Mouse (Mus musculus) forebrain, embryonic 12.5 days (tissue): ENCODE results near the gene Sfrp5. TPM values are rescaled to one million over a fixed set of nuclear protein-coding genes. Genes with fewer than 3 reads are reported as not detected.
A peak's percentile ranks its signal among the peaks of the same experiment; 100 is the strongest.

Experiments
- ATAC-seq: fragments of 200-750 bp; cut with Nextera tagmentation; 2 replicates; pipeline ENCODE4 v1.8.0; 2017; ENCODE audit warnings: moderate TSS enrichment; ENCODE audit not compliant: low FRiP score
- H3K27ac ChIP-seq: fragments of 300-500 bp; sonication (generic); 2 replicates; pipeline ENCODE4 v1.5.1; 2016; ENCODE audit warnings: mild to moderate bottlenecking
- H3K27me3 ChIP-seq: fragments of 300-500 bp; sonication (generic); 2 replicates; pipeline ENCODE4 v1.6.1; 2016; ENCODE audit warnings: mild to moderate bottlenecking
- H3K36me3 ChIP-seq: fragments of 300-500 bp; sonication (generic); replicated peaks from 2 replicates; pipeline ENCODE4 v1.6.1; 2016; ENCODE audit warnings: mild to moderate bottlenecking
- H3K4me1 ChIP-seq: fragments of 300-500 bp; sonication (generic); 2 replicates; pipeline ENCODE4 v1.6.1; 2016
- H3K4me2 ChIP-seq: fragments of 300-500 bp; sonication (generic); 2 replicates; pipeline ENCODE4 v1.6.1; 2016; ENCODE audit warnings: mild to moderate bottlenecking, moderate library complexity
- H3K4me3 ChIP-seq: fragments of 300-500 bp; sonication (generic); replicated peaks from 2 replicates; pipeline ENCODE4 v1.5.1; 2016; ENCODE audit warnings: mild to moderate bottlenecking
- H3K9ac ChIP-seq: fragments of 300-500 bp; sonication (generic); 2 replicates; pipeline ENCODE4 v1.6.1; 2016; ENCODE audit warnings: mild to moderate bottlenecking
- H3K9me3 ChIP-seq: fragments of 300-500 bp; sonication (generic); 2 replicates; pipeline ENCODE4 v1.6.1; 2016
- WGBS: fragments of 180-500 bp; shearing (Covaris S2); methylation state at CpG from one replicate; pipeline ENCODE4 v1.1.7; 2016; 5-methylcytosine and 5-hydroxymethylcytosine counted together
- polyA plus RNA-seq: library from polyadenylated mRNA; unstranded; fragments of >200 nt; fragmentation: Nextera tagmentation; extraction: Ambion mirVana; gene quantifications from 2 replicates; pipeline ENCODE4 v1.2.1, GENCODE M21; 2016

Sfrp5 gene
- polyA plus RNA-seq = 0.13 and 0.17 TPM in 2 replicates

- under 1% methylated on average over 58 of the region's 60 CpGs for WGBS
- Histone ChIP-seq H3K4me2 (peak within 1 kb of the TSS; percentile 46), H3K27me3 (peaks cover 68% of the 10 kb centered on the region), H3K36me3 (no peaks in the 10 kb centered on the region), H3K9ac (no peak within 1 kb of the TSS), H3K27ac (no peak within 1 kb of the TSS), H3K4me1 (peaks cover 8% of the 10 kb centered on the region), H3K4me3 (peak within 1 kb of the TSS; percentile 26), H3K9me3 (no peaks in the 10 kb centered on the region)
- peak; percentile 51; the same call in 1 of the 2 replicates for ATAC-seq
These were observed at the start of gene Sfrp5 for GRCm38 (mm10) chr19:42201696-42202381. Gene Sfrp5, minus strand, starts transcription at chr19:42202252.

DNA sequence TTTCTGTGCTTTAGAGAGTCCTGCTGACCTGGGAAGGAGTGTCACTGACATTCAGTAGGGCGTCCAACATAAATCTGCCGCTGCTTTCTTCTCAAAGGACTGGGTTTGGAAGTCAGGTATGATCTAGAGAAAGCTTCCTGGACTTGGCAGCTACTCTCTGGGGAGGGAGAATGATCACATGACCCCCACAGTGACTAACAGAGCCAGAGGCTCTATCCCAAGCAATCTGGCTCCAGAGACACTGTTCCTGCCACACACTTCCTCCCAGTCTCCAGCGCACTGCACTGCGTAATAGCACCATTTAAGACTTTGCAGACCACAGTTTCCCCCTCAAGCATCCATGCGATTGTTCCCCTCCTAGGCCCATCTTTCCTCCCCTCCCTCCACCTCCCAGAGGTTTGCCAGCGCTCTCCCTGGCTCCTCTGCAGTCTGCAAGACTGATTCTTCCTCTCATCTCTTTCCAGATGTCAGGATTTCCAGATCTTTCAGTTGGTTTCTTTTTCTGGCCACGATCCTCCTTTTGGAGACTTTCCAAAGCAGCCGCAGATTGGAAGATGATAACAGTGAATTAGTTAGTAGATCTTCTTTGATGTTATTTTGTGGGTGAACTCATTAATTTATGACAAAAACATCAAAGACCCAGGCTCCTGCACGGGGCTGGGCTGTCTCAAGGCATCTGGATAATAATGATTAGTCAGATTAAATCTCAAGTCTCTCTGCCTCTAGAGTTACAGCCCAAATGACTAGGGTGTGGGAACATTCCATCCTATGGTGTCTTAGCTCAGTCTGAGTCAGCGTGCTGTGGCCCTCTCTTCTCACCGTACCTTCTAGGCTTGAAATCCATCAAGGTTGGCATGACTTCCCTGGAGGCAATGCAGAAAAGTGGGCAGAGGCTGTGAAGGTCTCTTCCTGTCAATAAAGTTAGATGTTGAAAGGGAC lies 48.2 kb upstream of the Sfrp5 start:
- WGBS = 70% methylated on average over 11 of the region's 11 CpGs
- Histone ChIP-seq H3K36me3 (no peaks in the 10 kb centered on the region), H3K9me3 (no peaks in the 10 kb centered on the region), H3K4me3 (no peak overlapping the region), H3K27me3 (peaks cover 26% of the 10 kb centered on the region), H3K9ac (no peak overlapping the region), H3K4me2 (no peak overlapping the region), H3K27ac (no peak overlapping the region), H3K4me1 (peaks cover 3% of the 10 kb centered on the region)
- ATAC-seq = no peak

DNA sequence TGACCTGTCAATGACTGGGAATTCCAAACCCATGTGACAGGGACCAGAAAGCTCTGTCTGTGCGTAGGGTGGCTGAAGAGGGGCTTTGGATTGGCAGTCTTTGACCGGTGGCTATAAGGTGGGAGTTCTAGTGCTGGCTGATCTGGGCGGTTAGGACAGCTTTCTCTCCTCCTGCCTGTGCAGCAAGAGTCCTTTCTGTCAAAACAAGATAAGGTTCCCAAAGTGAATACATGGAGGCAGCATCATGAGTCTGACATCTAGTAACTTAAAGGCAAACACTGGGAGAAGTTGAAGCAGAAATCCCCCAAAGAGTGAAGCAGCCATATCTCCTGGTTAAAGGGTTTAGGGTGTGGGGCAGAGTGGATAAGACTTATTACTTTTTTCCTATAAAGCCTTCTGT lies 45.5 kb upstream of the Sfrp5 start, which contains the start of gene Golga7b:
Gene Golga7b, plus strand, starts transcription at position 56 of the 400 bp plus-strand sequence.
- 82% methylated on average over 3 of the region's 3 CpGs for WGBS
- Histone ChIP-seq H3K4me3 (no peak within 1 kb of the TSS), H3K4me2 (no peak within 1 kb of the TSS), H3K27me3 (0 out of 2 replicates have a peak, but pooled peaks cover 6% of the 10 kb centered on the region), H3K4me1 (no peaks in the 10 kb centered on the region), H3K27ac (no peak within 1 kb of the TSS), H3K36me3 (no peaks in the 10 kb centered on the region), H3K9me3 (no peaks in the 10 kb centered on the region), H3K9ac (no peak within 1 kb of the TSS)
- ATAC-seq = no peak

DNA sequence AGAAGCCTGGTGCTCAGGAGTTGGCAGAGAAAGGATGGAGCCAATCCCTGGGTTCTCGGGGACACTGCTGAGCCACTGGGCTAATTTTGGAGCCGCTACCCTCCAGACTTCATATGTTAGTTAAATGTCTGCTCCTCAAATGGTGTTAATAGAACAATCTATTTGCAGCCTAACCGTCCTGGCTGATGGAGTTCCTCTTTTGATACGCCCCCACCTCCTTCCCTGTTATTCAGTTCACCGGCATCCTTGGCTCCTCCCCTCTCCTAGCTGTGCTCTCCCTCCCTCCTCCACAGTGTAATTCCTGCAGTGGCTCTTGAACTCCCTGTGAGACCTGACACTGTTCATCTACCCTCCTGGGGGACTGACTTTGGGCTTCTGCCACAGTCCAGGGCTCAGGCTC lies 44.6 kb upstream of the Sfrp5 start:
- H3K9me3 ChIP-seq = no peaks in the 10 kb centered on the region
- H3K36me3 ChIP-seq = no peaks in the 10 kb centered on the region
- ATAC-seq = no peak
- H3K4me1 ChIP-seq = no peaks in the 10 kb centered on the region
- no peak overlapping the region for H3K4me3 ChIP-seq
- H3K9ac ChIP-seq = no peak overlapping the region
- H3K4me2 ChIP-seq = no peak overlapping the region
- H3K27ac ChIP-seq = no peak overlapping the region
- 0 out of 2 replicates have a peak, but pooled peaks cover 6% of the 10 kb centered on the region for H3K27me3 ChIP-seq
- 48% methylated on average over 5 of the region's 5 CpGs for WGBS

- Histone ChIP-seq H3K36me3 (no peaks in the 10 kb centered on the region), H3K9me3 (no peaks in the 10 kb centered on the region), H3K4me3 (no peak overlapping the region), H3K4me1 (peaks cover 3% of the 10 kb centered on the region; the same call in 1 of the 2 replicates), H3K9ac (no peak overlapping the region), H3K4me2 (no peak overlapping the region), H3K27ac (no peak overlapping the region), H3K27me3 (0 out of 2 replicates have a peak, but pooled peaks cover 3% of the 10 kb centered on the region)
- no peak for ATAC-seq
- WGBS = 75% methylated on average over 3 of the region's 3 CpGs
These were observed 41.3 kb upstream of the Sfrp5 start for GRCm38 (mm10) chr19:42243401-42243800.

DNA sequence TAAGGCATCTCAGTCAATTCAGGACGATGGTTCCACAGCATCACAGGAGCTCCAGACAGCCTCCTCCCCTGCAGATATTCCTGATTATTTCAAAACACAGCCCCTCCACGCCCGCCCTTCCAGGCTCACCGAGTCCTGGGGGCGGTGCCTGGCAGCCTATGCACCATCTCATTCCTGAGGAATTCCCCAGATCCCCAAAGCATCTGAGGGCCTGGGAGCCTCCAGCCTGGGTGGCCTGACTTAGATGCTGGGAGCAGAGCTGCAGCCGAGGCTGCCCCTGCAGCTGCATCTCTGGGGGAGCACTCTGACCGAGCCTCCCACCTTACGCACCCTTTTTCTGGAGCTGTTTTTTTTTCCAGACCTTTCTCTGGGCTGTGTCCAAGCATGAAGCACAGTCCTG lies 38.8 kb upstream of the Sfrp5 start:
- Histone ChIP-seq H3K9ac (no peak overlapping the region), H3K27me3 (no peaks in the 10 kb centered on the region), H3K27ac (no peak overlapping the region), H3K4me3 (no peak overlapping the region), H3K36me3 (no peaks in the 10 kb centered on the region), H3K4me1 (peaks cover 13% of the 10 kb centered on the region), H3K4me2 (no peak overlapping the region), H3K9me3 (no peaks in the 10 kb centered on the region)
- no peak for ATAC-seq
- WGBS = 63% methylated on average over 8 of the region's 8 CpGs

- Histone ChIP-seq H3K27ac (peak overlapping the region; percentile 76), H3K27me3 (no peaks in the 10 kb centered on the region), H3K9ac (no peak overlapping the region)
These were observed 36.3 kb upstream of the Sfrp5 start for GRCm38 (mm10) chr19:42238341-42238715.

GRCm38 (mm10) chr19:42237602-42238340 lies 35.7 kb upstream of the Sfrp5 start:
- peaks cover 13% of the 10 kb centered on the region for H3K4me1 ChIP-seq
- ATAC-seq = peak; percentile 64; the same call in 1 of the 2 replicates
- no peak overlapping the region for H3K9ac ChIP-seq
- H3K27ac ChIP-seq = peak overlapping the region; percentile 76
- no peaks in the 10 kb centered on the region for H3K27me3 ChIP-seq
- H3K4me3 ChIP-seq = no peak overlapping the region
- no peaks in the 10 kb centered on the region for H3K36me3 ChIP-seq
- H3K4me2 ChIP-seq = no peak overlapping the region
- no peaks in the 10 kb centered on the region for H3K9me3 ChIP-seq
- WGBS = 18% methylated on average over 4 of the region's 4 CpGs

More at GRCm38 (mm10) chr19:42238341-42238715, 36.3 kb upstream of the Sfrp5 start:
- H3K36me3 ChIP-seq = no peaks in the 10 kb centered on the region
- H3K4me2 ChIP-seq = no peak overlapping the region
- ATAC-seq = no peak
- 69% methylated on average over 7 of the region's 7 CpGs for WGBS
- no peaks in the 10 kb centered on the region for H3K9me3 ChIP-seq
- no peak overlapping the region for H3K4me3 ChIP-seq
- peaks cover 13% of the 10 kb centered on the region for H3K4me1 ChIP-seq

- 93% methylated on average over 13 of the region's 13 CpGs for WGBS
- Histone ChIP-seq H3K36me3 (no peaks in the 10 kb centered on the region), H3K27me3 (no peaks in the 10 kb centered on the region), H3K9me3 (no peaks in the 10 kb centered on the region), H3K4me1 (peaks cover 3% of the 10 kb centered on the region; the same call in 1 of the 2 replicates), H3K4me2 (no peak overlapping the region), H3K9ac (no peak overlapping the region), H3K4me3 (no peak overlapping the region), H3K27ac (no peak overlapping the region)
- no peak for ATAC-seq
These were observed 28.9 kb upstream of the Sfrp5 start for GRCm38 (mm10) chr19:42230986-42231385.

DNA sequence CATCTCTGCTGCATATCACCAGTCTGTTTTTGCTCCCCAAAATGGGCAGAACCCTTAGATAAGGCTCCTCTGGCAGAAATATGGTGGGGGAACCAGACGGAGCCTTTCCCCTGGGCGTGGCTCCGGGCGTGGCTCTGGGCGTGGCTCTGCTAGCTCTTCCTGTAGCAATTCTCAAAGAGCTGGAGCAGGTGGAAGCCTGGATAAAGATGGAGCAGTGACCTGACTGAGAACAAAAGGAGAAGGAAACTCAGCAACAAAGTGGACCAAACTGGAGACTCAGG lies 28.2 kb upstream of the Sfrp5 start:
- Histone ChIP-seq H3K9ac (no peak overlapping the region), H3K9me3 (no peaks in the 10 kb centered on the region), H3K4me3 (no peak overlapping the region), H3K4me2 (no peak overlapping the region), H3K27ac (no peak overlapping the region), H3K36me3 (no peaks in the 10 kb centered on the region), H3K4me1 (peaks cover 3% of the 10 kb centered on the region; the same call in 1 of the 2 replicates), H3K27me3 (no peaks in the 10 kb centered on the region)
- 70% methylated on average over 5 of the region's 5 CpGs for WGBS
- ATAC-seq = no peak

GRCm38 (mm10) chr19:42229499-42230287 lies 27.6 kb upstream of the Sfrp5 start:
- H3K4me2 ChIP-seq = no peak overlapping the region
- H3K36me3 ChIP-seq = no peaks in the 10 kb centered on the region
- H3K27ac ChIP-seq = no peak overlapping the region
- H3K4me3 ChIP-seq = no peak overlapping the region
- ATAC-seq = no peak
- H3K27me3 ChIP-seq = no peaks in the 10 kb centered on the region
- no peaks in the 10 kb centered on the region for H3K9me3 ChIP-seq
- WGBS = 82% methylated on average over 17 of the region's 17 CpGs
- H3K4me1 ChIP-seq = peaks cover 3% of the 10 kb centered on the region; the same call in 1 of the 2 replicates
- no peak overlapping the region for H3K9ac ChIP-seq
